Mouse (Mus musculus) liver, embryonic 16.5 days (tissue): ENCODE data around the gene Xrra1. TPM values are rescaled to one million over a fixed set of nuclear protein-coding genes. Genes with fewer than 3 reads are reported as not detected.
A peak's percentile ranks its signal among the peaks of the same experiment; 100 is the strongest.
"Not testable (repeated sequence)": the region's sequence is repeated elsewhere in the genome, so short reads cannot be mapped to it uniquely, and the experiment has no call there.

Experiments
- ATAC-seq: fragments of 200-750 bp; cut with Nextera tagmentation; 2 replicates; pipeline ENCODE4 v1.8.0; 2017; ENCODE audit warnings: low read depth, mild to moderate bottlenecking, moderate number of reproducible peaks, moderate library complexity
- H3K27ac ChIP-seq: fragments of 300-500 bp; sonication (generic); 2 replicates; pipeline ENCODE4 v1.5.1; 2014; ENCODE audit warnings: mild to moderate bottlenecking, low read length
- H3K27me3 ChIP-seq: fragments of 300-500 bp; sonication (generic); 2 replicates; pipeline ENCODE4 v1.6.1; 2014; ENCODE audit warnings: low read depth, low read length, mixed read lengths; ENCODE audit not compliant: control insufficient read depth, insufficient read depth
- H3K36me3 ChIP-seq: fragments of 300-500 bp; sonication (generic); 2 replicates; pipeline ENCODE4 v1.6.1; 2014; ENCODE audit warnings: mild to moderate bottlenecking; ENCODE audit not compliant: control insufficient read depth, insufficient read depth
- H3K4me1 ChIP-seq: fragments of 300-500 bp; sonication (generic); 2 replicates; pipeline ENCODE4 v1.6.1; 2014; ENCODE audit warnings: low read depth, low read length, mixed read lengths; ENCODE audit not compliant: control insufficient read depth
- H3K4me2 ChIP-seq: fragments of 300-500 bp; sonication (generic); 2 replicates; pipeline ENCODE4 v1.6.1; 2014; ENCODE audit warnings: low read depth, low read length, mixed read lengths
- H3K4me3 ChIP-seq: fragments of 300-500 bp; sonication (generic); 2 replicates; pipeline ENCODE4 v1.5.1; 2014; ENCODE audit warnings: low read depth, mild to moderate bottlenecking, low read length
- H3K9ac ChIP-seq: fragments of 300-500 bp; sonication (generic); 2 replicates; pipeline ENCODE4 v1.6.1; 2014; ENCODE audit warnings: low read depth, low read length
- H3K9me3 ChIP-seq: fragments of 300-500 bp; sonication (generic); replicated peaks from 2 replicates; pipeline ENCODE4 v1.6.1; 2016; ENCODE audit warnings: low read length; ENCODE audit not compliant: control insufficient read depth
- WGBS: fragments of 180-500 bp; shearing (Covaris S2); extraction: QIAGEN DNeasy Blood & Tissue Kit; methylation state at CpG from one replicate; pipeline ENCODE4 v1.1.7; 2014; ENCODE audit not compliant: insufficient replicate concordance; 5-methylcytosine and 5-hydroxymethylcytosine counted together
- polyA plus RNA-seq: library from polyadenylated mRNA; unstranded; fragments of >200 nt; fragmentation: Nextera tagmentation; extraction: Ambion mirVana; gene quantifications from 2 replicates; pipeline ENCODE4 v1.2.1, GENCODE M21; 2015

Gene Xrra1
- polyA plus RNA-seq: not detected in 2 replicates

GRCm38 (mm10) chr7:99858813-99859585, at the start of gene Xrra1:
Gene Xrra1 (plus strand): TSS chr7:99859116.
- Histone ChIP-seq H3K4me3 (peak within 1 kb of the TSS; percentile 85), H3K4me1 (peaks cover 21% of the 10 kb centered on the region), H3K4me2 (peak within 1 kb of the TSS; percentile 93), H3K9me3 (no peaks in the 10 kb centered on the region), H3K27me3 (no peaks in the 10 kb centered on the region; the same call in 1 of the 2 replicates), H3K27ac (peak within 1 kb of the TSS; percentile 68), H3K9ac (peak within 1 kb of the TSS; percentile 91), H3K36me3 (peaks cover 6% of the 10 kb centered on the region)
- under 1% methylated on average over 42 of the region's 42 CpGs for WGBS
- ATAC-seq: peak; percentile 99

DNA sequence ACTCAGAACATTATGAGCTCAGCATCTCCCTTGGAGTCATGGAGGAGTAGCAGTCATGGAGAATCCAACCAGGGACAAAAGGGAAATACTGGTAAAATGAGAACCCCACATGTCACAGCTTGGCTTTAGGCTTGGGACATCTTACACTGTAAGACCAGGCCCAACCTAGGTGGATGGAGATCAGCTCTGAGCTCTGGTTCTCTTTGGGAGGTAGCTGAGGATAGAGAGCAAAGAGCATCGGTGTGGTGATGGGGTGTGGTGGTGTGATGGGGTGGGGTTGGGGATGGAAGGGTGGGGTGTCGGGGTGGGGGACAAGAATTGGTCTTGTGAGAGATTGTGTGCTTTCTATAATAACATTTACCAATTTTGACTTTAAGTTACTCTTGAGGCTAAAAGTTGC, 48.1 kb upstream of the Xrra1 start:
- 60% methylated on average over 2 of the region's 2 CpGs for WGBS
- no peak for ATAC-seq
- no peak overlapping the region for H3K4me3 ChIP-seq
- no peak overlapping the region for H3K9ac ChIP-seq
- peaks cover 15% of the 10 kb centered on the region for H3K36me3 ChIP-seq
- H3K4me1 ChIP-seq: peaks cover 7% of the 10 kb centered on the region
- H3K27ac ChIP-seq: no peak overlapping the region
- H3K4me2 ChIP-seq: no peak overlapping the region
- H3K9me3 ChIP-seq: no peaks in the 10 kb centered on the region
- H3K27me3 ChIP-seq: no peaks in the 10 kb centered on the region

GRCm38 (mm10) chr7:99811661-99812060, 47.3 kb upstream of the Xrra1 start:
- no peak overlapping the region for H3K4me3 ChIP-seq
- H3K27me3 ChIP-seq: no peaks in the 10 kb centered on the region
- H3K9ac ChIP-seq: no peak overlapping the region
- H3K27ac ChIP-seq: no peak overlapping the region
- H3K36me3 ChIP-seq: peaks cover 15% of the 10 kb centered on the region
- no peak for ATAC-seq
- peaks cover 7% of the 10 kb centered on the region for H3K4me1 ChIP-seq
- H3K4me2 ChIP-seq: no peak overlapping the region
- no peaks in the 10 kb centered on the region for H3K9me3 ChIP-seq
- WGBS: 82% methylated on average over 4 of the region's 4 CpGs

DNA sequence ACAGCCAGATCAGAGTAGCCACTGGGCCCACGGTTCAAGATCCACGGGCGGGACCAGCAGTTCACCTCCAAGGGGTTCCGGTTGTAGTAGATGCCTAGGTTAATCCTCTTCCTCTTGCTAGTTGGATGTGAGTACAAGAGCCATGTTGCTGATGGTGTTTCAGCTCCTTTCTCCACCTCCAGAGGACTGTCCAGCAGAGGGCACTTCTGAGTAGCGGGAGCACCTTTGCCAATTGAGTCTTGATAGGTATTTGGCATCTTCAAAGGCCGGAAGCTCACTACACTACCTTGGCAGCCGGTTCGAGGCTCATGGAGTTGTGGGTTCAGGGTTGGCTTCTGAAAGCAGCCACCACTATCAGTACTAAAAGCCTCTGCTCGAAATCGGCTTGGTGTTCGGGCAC, 45.5 kb upstream of the Xrra1 start:
- Histone ChIP-seq H3K9me3 (no peaks in the 10 kb centered on the region), H3K27ac (no peak overlapping the region), H3K4me3 (no peak overlapping the region), H3K4me1 (peaks cover 10% of the 10 kb centered on the region), H3K27me3 (no peaks in the 10 kb centered on the region), H3K36me3 (peaks cover 15% of the 10 kb centered on the region), H3K4me2 (no peak overlapping the region), H3K9ac (no peak overlapping the region)
- WGBS: 82% methylated on average over 11 of the region's 11 CpGs
- ATAC-seq: no peak

- not testable (repeated sequence) for ATAC-seq, H3K9me3 ChIP-seq, H3K4me3 ChIP-seq, H3K27me3 ChIP-seq, H3K9ac ChIP-seq, H3K27ac ChIP-seq
- Histone ChIP-seq H3K36me3 (peaks cover 14% of the 10 kb centered on the region), H3K4me1 (peaks cover 21% of the 10 kb centered on the region), H3K4me2 (peak overlapping the region; percentile 31; the same call in 1 of the 2 replicates)
- 29% methylated on average over 9 of the region's 9 CpGs for WGBS
These were observed 40.7 kb upstream of the Xrra1 start for GRCm38 (mm10) chr7:99818181-99818725.

GRCm38 (mm10) chr7:99821953-99822352, 37.0 kb upstream of the Xrra1 start:
- 50% methylated on average over 2 of the region's 2 CpGs for WGBS
- Histone ChIP-seq H3K27ac (peak overlapping the region; percentile 85), H3K9ac (peak overlapping the region; percentile 9), H3K4me2 (peak overlapping the region; percentile 55), H3K4me3 (peak overlapping the region; percentile 10), H3K36me3 (peaks cover 5% of the 10 kb centered on the region), H3K9me3 (no peaks in the 10 kb centered on the region), H3K4me1 (peaks cover 47% of the 10 kb centered on the region), H3K27me3 (no peaks in the 10 kb centered on the region)
- ATAC-seq: peak; percentile 53

DNA sequence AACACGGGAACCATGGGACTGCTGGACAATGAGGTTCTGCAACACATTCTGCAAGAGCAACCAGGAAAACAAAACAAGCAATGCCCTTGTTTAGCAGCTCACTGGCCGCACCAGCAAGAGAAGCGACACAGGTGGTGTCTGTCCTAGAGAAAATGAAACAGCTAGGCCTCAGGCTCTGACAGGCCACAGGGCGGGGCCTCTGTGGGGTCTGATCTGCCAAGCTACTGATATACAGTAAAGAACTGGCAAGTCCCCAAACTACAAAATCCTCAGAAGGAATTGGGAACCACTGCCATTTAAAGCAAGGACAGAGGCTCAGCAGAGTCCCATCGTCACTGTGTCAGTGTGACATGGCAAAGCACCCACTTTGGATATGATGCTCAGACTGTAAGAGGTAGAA, 36.5 kb upstream of the Xrra1 start:
- Histone ChIP-seq H3K4me1 (peaks cover 47% of the 10 kb centered on the region), H3K4me2 (peak overlapping the region; percentile 55), H3K4me3 (peak overlapping the region; percentile 10), H3K9me3 (no peaks in the 10 kb centered on the region), H3K27me3 (no peaks in the 10 kb centered on the region), H3K9ac (peak overlapping the region; percentile 38), H3K27ac (peak overlapping the region; percentile 85), H3K36me3 (peaks cover 5% of the 10 kb centered on the region)
- 35% methylated on average over 5 of the region's 5 CpGs for WGBS
- ATAC-seq: peak; percentile 74

DNA sequence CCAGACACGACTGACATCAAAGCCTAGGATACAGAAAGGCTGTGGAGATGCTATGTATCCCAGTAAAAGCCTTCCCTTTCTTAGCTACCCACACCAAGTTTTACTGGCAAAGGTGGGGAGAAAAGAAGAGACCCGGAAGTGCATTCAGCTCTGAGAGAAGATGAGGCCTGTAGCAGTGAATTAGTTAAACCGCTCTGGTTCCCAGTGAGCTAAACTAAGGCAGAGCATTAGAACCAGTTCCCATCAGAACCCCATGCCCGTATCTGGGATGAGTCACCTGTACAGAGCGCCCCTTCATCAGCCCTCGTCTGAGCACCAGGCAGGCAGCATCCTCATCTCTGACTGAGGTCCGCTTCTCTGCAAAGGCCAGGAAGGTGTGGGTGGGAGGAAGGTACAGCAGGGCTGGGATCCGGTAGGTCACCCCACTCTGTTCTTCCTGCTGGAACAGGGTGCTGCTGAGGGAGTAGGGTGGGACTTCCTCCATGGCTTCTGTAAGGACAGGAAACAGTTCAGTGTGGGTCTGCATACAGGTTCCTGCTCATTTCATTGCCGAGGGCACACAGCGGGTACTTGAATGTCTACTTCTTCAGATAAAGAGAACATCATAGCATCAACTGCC, 35.8 kb upstream of the Xrra1 start:
- ATAC-seq: no peak
- no peaks in the 10 kb centered on the region for H3K9me3 ChIP-seq
- H3K4me2 ChIP-seq: peak overlapping the region; percentile 55
- H3K27me3 ChIP-seq: no peaks in the 10 kb centered on the region
- peak overlapping the region; percentile 10; the same call in 1 of the 2 replicates for H3K4me3 ChIP-seq
- H3K4me1 ChIP-seq: peaks cover 45% of the 10 kb centered on the region
- peaks cover 5% of the 10 kb centered on the region for H3K36me3 ChIP-seq
- peak overlapping the region; percentile 38 for H3K9ac ChIP-seq
- 64% methylated on average over 10 of the region's 10 CpGs for WGBS
- peak overlapping the region; percentile 85 for H3K27ac ChIP-seq
